Comparison of ENCODE assay signal across 14 mouse cellular contexts in the genomic region with DNA sequence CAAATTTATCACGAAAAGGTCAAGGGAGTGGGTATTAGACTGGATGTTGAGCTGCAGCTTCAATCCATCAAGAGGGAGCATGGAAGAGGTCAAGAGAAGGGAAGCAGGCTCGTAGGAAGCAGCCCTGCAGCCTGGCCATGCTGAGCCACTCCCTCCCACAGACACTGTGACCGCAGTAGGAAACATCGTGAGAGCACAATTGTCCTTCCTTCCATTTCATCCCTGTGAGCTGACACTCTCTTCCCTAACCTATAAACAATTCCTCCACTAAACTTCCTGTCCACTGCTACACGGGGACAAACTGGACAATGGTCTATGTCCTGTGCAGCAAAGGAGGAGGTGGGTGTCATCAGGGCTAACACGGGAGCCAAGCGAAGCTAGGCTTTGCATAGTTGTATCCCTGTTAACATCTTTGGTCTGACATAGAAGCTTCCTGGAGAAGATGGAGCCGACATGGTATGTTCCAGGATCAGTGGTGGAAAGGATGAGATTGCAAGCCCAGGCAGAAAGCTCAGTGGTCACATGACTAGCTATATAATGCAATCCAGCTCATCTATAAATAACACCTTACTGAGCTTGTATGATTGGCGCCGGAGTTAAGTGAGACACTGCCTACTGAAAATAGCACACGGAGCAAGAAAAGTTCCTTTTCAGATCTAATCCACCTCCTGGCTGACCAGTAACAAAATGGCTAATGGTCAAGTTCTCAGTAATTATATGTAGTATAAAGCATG. TPM values are rescaled to one million over a fixed set of nuclear protein-coding genes. Genes with fewer than 3 reads are reported as not detected.
DNase-seq lines count a peak whose midpoint lies in the region; ATAC-seq and TF ChIP-seq lines count a peak whose summit lies in the region.
"Had no signal": no experiment of that assay in that cellular context is flagged by ENCODE, and none has a peak within 500 bp of the region (broad histone marks: within the 10 kb centered on the region; RNA-seq: fewer than 3 reads in every experiment).

No protein-coding gene starts in this region.

- H3K27me3 ChIP-seq in kidney, embryonic 14.5 days (ENCODE audit: control insufficient read depth, insufficient read depth, low read length) = no peaks in the 10 kb centered on the region
- H3K27me3 ChIP-seq in lung, embryonic 14.5 days (ENCODE audit: insufficient read depth, low read length) = no peaks in the 10 kb centered on the region
- H3K27me3 ChIP-seq: midbrain, embryonic 12.5 days had no signal

- no peak overlapping the region for H3K4me3 ChIP-seq in kidney, embryonic 14.5 days (ENCODE audit: low read length)
- H3K4me3 ChIP-seq in lung, embryonic 14.5 days (ENCODE audit: low read depth, low read length) = no peak overlapping the region
- H3K4me3 ChIP-seq: forebrain, embryonic 10.5 days; midbrain, embryonic 12.5 days had no signal

- 0 out of 2 replicates have a peak overlapping the region, but pooled peaks have one; percentile 32 for H3K27ac ChIP-seq in kidney, embryonic 14.5 days (ENCODE audit: low read depth, low read length)
- H3K27ac ChIP-seq in lung, embryonic 14.5 days (ENCODE audit: low read depth) = no peak overlapping the region
- H3K27ac ChIP-seq: forebrain, embryonic 10.5 days; hindbrain, embryonic 14.5 days; liver, embryonic 14.5 days; midbrain, embryonic 12.5 days had no signal

- H3K4me2 ChIP-seq in kidney, embryonic 14.5 days (replicated peaks; ENCODE audit: low read depth, low read length) = no peak overlapping the region
- no peak overlapping the region for H3K4me2 ChIP-seq in lung, embryonic 14.5 days
- H3K4me2 ChIP-seq: hindbrain, embryonic 14.5 days; midbrain, embryonic 12.5 days had no signal

- no peak overlapping the region for H3K9ac ChIP-seq in kidney, embryonic 14.5 days (ENCODE audit: low read depth, low read length)
- H3K9ac ChIP-seq in lung, embryonic 14.5 days = no peak overlapping the region
- H3K9ac ChIP-seq: hindbrain, embryonic 14.5 days; liver, embryonic 14.5 days; midbrain, embryonic 12.5 days had no signal

- no peaks in the 10 kb centered on the region for H3K36me3 ChIP-seq in kidney, embryonic 14.5 days (ENCODE audit: control insufficient read depth, insufficient read depth, low read length)
- no peaks in the 10 kb centered on the region for H3K36me3 ChIP-seq in lung, embryonic 14.5 days (ENCODE audit: insufficient read depth)
- H3K36me3 ChIP-seq: forebrain, embryonic 10.5 days; midbrain, embryonic 12.5 days had no signal

- peaks cover 15% of the 10 kb centered on the region; the same call in 1 of the 2 replicates for H3K4me1 ChIP-seq in kidney, embryonic 14.5 days (ENCODE audit: control insufficient read depth, insufficient read depth, low read length)
- no peaks in the 10 kb centered on the region for H3K4me1 ChIP-seq in lung, embryonic 14.5 days (ENCODE audit: insufficient read depth)
- H3K4me1 ChIP-seq: forebrain, embryonic 10.5 days; midbrain, embryonic 12.5 days had no signal

- peak; percentile 69 for ATAC-seq in frontal cortex, adult (ENCODE audit: low TSS enrichment)
- peak; percentile 51; the same call in 1 of the 2 replicates for ATAC-seq in kidney, embryonic 14.5 days (ENCODE audit: low FRiP score, low TSS enrichment)
- peak; percentile 41; the same call in 1 of the 2 replicates for ATAC-seq in lung, embryonic 14.5 days (ENCODE audit: insufficient read depth)

- H3K9me3 ChIP-seq in kidney, embryonic 14.5 days (ENCODE audit: control insufficient read depth, low read length) = no peaks in the 10 kb centered on the region
- no peaks in the 10 kb centered on the region for H3K9me3 ChIP-seq in lung, embryonic 14.5 days (ENCODE audit: low read depth, low read length)
- H3K9me3 ChIP-seq: forebrain, embryonic 10.5 days; midbrain, embryonic 12.5 days had no signal

- TF ChIP-seq CTCF in lung, embryonic 14.5 days (IDR thresholded peaks at IDR 0.05; ENCODE audit: low read depth) = no peak

- DNase-seq in frontal cortex, postnatal 10 days (ENCODE audit: low spot score in 2 of 2) = no peak
- no peak for DNase-seq in kidney, postnatal 36 days
- peak; percentile 43 for DNase-seq in lung, embryonic 14.5 days
- no peak for DNase-seq in lung, adult 18-20 months
- peak; percentile 64 for DNase-seq in brain, adult 2 months (ENCODE audit: low read depth, low spot score)
- no peak for DNase-seq in thymus, postnatal 36 days
- DNase-seq: B cell, adult 2 months; cerebellum, postnatal 14 days had no signal

- WGBS in kidney, embryonic 14.5 days = 60% methylated on average over 11 of the region's 11 CpGs
- 65% methylated on average over 11 of the region's 11 CpGs for WGBS in lung, embryonic 14.5 days

RNA-seq across cellular contexts. Expression of gene Pgm2, which starts 29.0 kb away (rescaled TPM):
- 29.0 and 31.8 TPM in 2 replicates for polyA plus RNA-seq in kidney, embryonic 14.5 days (2014; fragmentation: Nextera tagmentation; extraction: Ambion mirVana)
- polyA plus RNA-seq in lung, embryonic 14.5 days (2014; fragmentation: Nextera tagmentation; extraction: Ambion mirVana) = 39.9 and 43.0 TPM in 2 replicates

Comparison
In these comparisons a context has a peak if more than half of its experiments do, and no peak if none do; other contexts are left out.
1. DNase-seq: peak in lung, embryonic 14.5 days (single experiment) and brain, adult 2 months (single experiment); none in frontal cortex, postnatal 10 days (0 of 2), kidney, postnatal 36 days (0 of 2), lung, adult 18-20 months (0 of 2) and thymus, postnatal 36 days (0 of 2).
2. Peak in every context shown above with its lines, with median percentiles within 50 percentile points of each other: ATAC-seq.